Mouse (Mus musculus) heart, embryonic 14.5 days (tissue): ENCODE measurements around the gene Sec14l2. TPM values are rescaled to one million over a fixed set of nuclear protein-coding genes. Genes with fewer than 3 reads are reported as not detected.
A peak's percentile ranks its signal among the peaks of the same experiment; 100 is the strongest.

Experiments
- ATAC-seq: fragments of 200-750 bp; cut with Nextera tagmentation; 2 replicates; pipeline ENCODE4 v1.8.0; 2017; ENCODE audit warnings: low read depth, moderate TSS enrichment; ENCODE audit not compliant: insufficient number of reproducible peaks, insufficient read depth, low FRiP score
- H3K27ac ChIP-seq, 2 experiments: fragments of 200-500 bp in 1 of 2; fragments of 300-500 bp in 1 of 2; sonication (generic) in 1 of 2; replicated peaks in 1 of 2; 2 replicates each; pipeline ENCODE4 v1.5.1; 2012 to 2014; ENCODE audit warnings: low read depth in 2 of 2, low read length in 2 of 2, control low read depth in 1 of 2, mild to moderate bottlenecking in 1 of 2, mixed read lengths in 1 of 2; ENCODE audit not compliant: control insufficient read depth in 1 of 2, insufficient read depth in 1 of 2
- H3K27me3 ChIP-seq: fragments of 300-500 bp; sonication (generic); 2 replicates; pipeline ENCODE4 v1.6.1; 2014; ENCODE audit warnings: mild to moderate bottlenecking, low read length, control low read depth; ENCODE audit not compliant: control insufficient read depth, insufficient read depth
- H3K36me3 ChIP-seq: fragments of 300-500 bp; sonication (generic); 2 replicates; pipeline ENCODE4 v1.6.1; 2014; ENCODE audit warnings: mild to moderate bottlenecking, control low read depth, low read length, mixed read lengths; ENCODE audit not compliant: control insufficient read depth, insufficient read depth
- H3K4me1 ChIP-seq, 2 experiments: fragments of 200-500 bp in 1 of 2; fragments of 300-500 bp in 1 of 2; sonication (generic) in 1 of 2; 2 replicates each; pipeline ENCODE4 v1.6.1; 2012 to 2014; ENCODE audit warnings: low read length in 2 of 2, control low read depth in 1 of 2, mixed read lengths in 1 of 2; ENCODE audit not compliant: control insufficient read depth in 2 of 2, insufficient read depth in 2 of 2
- H3K4me2 ChIP-seq: fragments of 300-500 bp; sonication (generic); 2 replicates; pipeline ENCODE4 v1.6.1; 2014; ENCODE audit warnings: mild to moderate bottlenecking, low read length
- H3K4me3 ChIP-seq, 2 experiments: fragments of 200-500 bp in 1 of 2; fragments of 300-500 bp in 1 of 2; sonication (generic) in 1 of 2; 2 replicates each; pipeline ENCODE4 v1.5.1; 2012 to 2014; ENCODE audit warnings: low read length in 2 of 2, mild to moderate bottlenecking in 2 of 2, control low read depth in 1 of 2, low read depth in 1 of 2, moderate library complexity in 1 of 2; ENCODE audit not compliant: control insufficient read depth in 1 of 2, insufficient read depth in 1 of 2
- H3K9ac ChIP-seq: fragments of 300-500 bp; sonication (generic); 2 replicates; pipeline ENCODE4 v1.6.1; 2014; ENCODE audit warnings: mild to moderate bottlenecking, low read length
- H3K9me3 ChIP-seq: fragments of 300-500 bp; sonication (generic); 2 replicates; pipeline ENCODE4 v1.6.1; 2016; ENCODE audit warnings: low read length, control low read depth; ENCODE audit not compliant: control insufficient read depth
- WGBS: fragments of 180-500 bp; shearing (Covaris S2); extraction: QIAGEN DNeasy Blood & Tissue Kit; methylation state at CpG from one replicate; pipeline ENCODE4 v1.1.7; 2014; 5-methylcytosine and 5-hydroxymethylcytosine counted together
- polyA plus RNA-seq: library from polyadenylated mRNA; unstranded; fragments of >200 nt; fragmentation: Nextera tagmentation; extraction: Ambion mirVana; gene quantifications from 2 replicates; pipeline ENCODE4 v1.2.1, GENCODE M21; 2014

Sec14l2 gene
- polyA plus RNA-seq, 1 experiment from 2014 or later, result 0.58 TPM

DNA sequence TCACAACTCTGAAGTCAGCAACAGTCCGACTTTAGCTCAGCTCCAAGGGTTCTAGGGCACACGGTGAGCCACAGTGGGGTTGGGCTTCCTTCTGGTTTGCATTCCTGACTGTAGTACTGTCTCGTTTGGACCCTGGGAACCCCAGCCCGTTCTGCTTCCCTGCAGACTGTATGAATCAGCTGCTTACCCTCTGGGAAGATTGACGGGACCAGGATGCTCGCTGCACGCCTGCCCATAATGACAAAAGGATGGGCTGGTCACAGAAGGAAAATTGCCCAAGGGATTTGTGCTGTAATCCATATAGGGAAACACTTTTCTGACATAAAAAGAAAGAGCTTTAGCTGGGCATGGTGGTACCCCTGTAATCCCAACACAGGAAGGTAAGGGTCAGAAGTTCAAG lies 24.4 kb downstream of the Sec14l2 start:
- H3K4me1 ChIP-seq, result peaks cover 13 to 23% of the 10 kb centered on the region in 2 experiments
- H3K4me2 ChIP-seq, result no peak overlapping the region
- H3K27me3 ChIP-seq, result no peaks in the 10 kb centered on the region
- ATAC-seq, result no peak
- 62% methylated on average over 7 of the region's 7 CpGs for whole genome bisulfite sequencing
- H3K4me3 ChIP-seq, result no peak overlapping the region
- no peaks in the 10 kb centered on the region for H3K9me3 ChIP-seq
- no peak overlapping the region for H3K27ac ChIP-seq
- 0 out of 2 replicates have a peak, but pooled peaks cover under 1% of the 10 kb centered on the region for H3K36me3 ChIP-seq
- H3K9ac ChIP-seq, result no peak overlapping the region

DNA sequence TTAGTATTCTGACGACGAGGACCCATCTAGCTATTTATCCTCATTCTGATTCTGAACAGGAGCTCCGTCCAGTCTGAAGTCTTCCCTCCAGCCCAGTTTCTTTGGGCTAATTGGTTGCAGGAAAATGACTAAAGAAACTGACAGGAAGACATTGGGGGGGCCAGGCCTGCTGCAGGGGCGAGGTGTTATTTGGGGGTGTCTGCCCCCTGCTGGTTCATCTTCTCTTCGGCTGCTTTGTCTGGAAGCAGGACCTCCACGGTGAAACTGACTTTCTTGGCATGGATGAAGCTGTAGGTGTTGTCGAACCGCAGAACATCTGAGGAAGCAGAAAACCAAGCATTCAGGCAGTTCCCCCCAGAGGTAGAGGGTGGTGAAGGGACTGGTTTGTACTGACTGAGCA lies 25.1 kb downstream of the Sec14l2 start:
- no peak overlapping the region for H3K9ac ChIP-seq
- no peaks in the 10 kb centered on the region for H3K27me3 ChIP-seq
- no peak overlapping the region for H3K27ac ChIP-seq
- no peak for ATAC-seq
- WGBS, result 68% methylated on average over 8 of the region's 8 CpGs
- peaks cover 16 to 26% of the 10 kb centered on the region in 2 experiments for H3K4me1 ChIP-seq
- H3K36me3 ChIP-seq, result peaks cover 8% of the 10 kb centered on the region; the same call in 1 of the 2 replicates
- H3K4me2 ChIP-seq, result no peak overlapping the region
- H3K4me3 ChIP-seq, result no peak overlapping the region
- no peaks in the 10 kb centered on the region for H3K9me3 ChIP-seq

DNA sequence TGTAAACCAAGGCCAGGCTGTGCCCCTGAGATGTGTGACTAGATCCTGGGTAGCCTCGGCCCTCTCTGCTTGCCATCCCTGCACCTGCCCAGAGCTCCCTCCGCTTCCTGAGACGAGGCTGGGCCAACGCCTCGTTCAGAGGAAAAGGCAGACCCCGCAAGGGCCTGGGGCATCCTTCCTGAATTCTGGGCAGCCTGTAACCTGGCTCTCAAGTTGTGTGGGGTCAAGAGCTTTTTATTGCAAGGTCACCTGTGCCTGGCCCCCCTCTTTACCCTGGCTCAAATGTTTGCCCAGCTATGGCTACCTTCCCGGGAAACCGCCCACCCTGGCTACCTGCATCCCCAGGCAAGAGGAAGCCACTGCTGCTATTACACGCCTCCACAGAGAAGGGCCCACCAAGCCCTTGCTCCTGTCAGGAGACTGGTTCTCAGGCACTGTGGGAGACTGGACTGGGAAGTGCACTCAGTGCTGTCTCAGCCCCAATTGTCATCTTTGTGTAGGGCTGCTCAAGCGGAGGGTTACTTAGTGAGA lies 26.1 kb downstream of the Sec14l2 start:
- Histone ChIP-seq H3K9ac (peak overlapping the region; percentile 86), H3K36me3 (peaks cover 15% of the 10 kb centered on the region), H3K27ac (peak overlapping the region; percentile 89 to 92), H3K4me3 (peak overlapping the region; percentile 36 to 54), H3K4me1 (peaks cover 16 to 26% of the 10 kb centered on the region in 2 experiments), H3K27me3 (no peaks in the 10 kb centered on the region), H3K4me2 (peak overlapping the region; percentile 87), H3K9me3 (no peaks in the 10 kb centered on the region)
- ATAC-seq, result peak; percentile 19; the same call in 1 of the 2 replicates
- 41% methylated on average over 10 of the region's 10 CpGs for WGBS

DNA sequence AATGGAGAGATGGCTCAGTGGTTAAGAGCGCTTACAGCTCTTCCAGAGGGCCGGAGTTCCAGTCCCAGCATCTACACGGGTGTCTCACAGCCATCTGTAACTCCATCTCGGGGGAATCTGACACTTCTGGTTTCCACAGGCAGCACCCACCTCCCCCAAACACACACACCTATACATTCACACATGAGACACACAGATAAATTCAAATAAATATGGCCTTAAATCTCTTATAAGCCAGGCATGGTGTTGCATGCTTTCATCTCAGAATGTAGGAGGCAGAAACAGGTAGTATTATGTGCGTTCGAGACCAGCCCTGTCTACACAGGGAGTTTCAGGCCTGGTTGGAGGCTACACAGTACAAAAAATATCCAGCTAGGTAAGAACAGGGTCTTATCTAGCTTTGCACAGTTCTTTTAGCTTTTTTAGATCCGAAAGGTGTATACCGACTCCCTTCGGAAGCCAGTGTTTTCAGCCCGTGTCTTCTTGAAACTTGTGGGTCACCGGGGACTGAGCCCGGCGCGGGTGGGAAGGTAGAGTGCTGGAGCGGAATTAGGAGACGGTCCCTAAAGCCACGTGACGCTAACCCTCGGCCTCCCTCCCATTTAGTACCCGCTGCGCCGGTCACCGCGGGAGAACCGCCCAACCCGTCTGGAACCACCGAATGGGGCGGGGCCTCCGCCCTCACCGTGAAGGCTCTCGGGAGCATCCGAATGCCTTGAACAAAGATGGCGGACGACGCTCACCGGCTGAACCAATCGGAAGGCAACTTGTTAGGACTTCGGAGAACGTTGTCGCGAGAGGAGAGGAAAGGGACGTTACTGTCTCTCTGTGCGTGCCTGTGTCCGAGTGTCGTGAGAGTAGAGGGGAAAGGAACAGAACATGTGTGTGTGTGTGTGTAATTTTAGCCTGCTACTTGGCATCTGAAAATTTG lies 26.9 kb downstream of the Sec14l2 start:
- Histone ChIP-seq H3K9me3 (peaks cover 1% of the 10 kb centered on the region), H3K27me3 (no peaks in the 10 kb centered on the region), H3K27ac (peak overlapping the region; percentile 89 to 92), H3K4me2 (peak overlapping the region; percentile 87), H3K4me1 (peaks cover 16 to 26% of the 10 kb centered on the region in 2 experiments), H3K9ac (peak overlapping the region; percentile 86), H3K36me3 (peaks cover 23% of the 10 kb centered on the region), H3K4me3 (peak overlapping the region; percentile 51 to 54)
- ATAC-seq, result peak; percentile 94
- 3% methylated on average over 45 of the region's 45 CpGs for WGBS

DNA sequence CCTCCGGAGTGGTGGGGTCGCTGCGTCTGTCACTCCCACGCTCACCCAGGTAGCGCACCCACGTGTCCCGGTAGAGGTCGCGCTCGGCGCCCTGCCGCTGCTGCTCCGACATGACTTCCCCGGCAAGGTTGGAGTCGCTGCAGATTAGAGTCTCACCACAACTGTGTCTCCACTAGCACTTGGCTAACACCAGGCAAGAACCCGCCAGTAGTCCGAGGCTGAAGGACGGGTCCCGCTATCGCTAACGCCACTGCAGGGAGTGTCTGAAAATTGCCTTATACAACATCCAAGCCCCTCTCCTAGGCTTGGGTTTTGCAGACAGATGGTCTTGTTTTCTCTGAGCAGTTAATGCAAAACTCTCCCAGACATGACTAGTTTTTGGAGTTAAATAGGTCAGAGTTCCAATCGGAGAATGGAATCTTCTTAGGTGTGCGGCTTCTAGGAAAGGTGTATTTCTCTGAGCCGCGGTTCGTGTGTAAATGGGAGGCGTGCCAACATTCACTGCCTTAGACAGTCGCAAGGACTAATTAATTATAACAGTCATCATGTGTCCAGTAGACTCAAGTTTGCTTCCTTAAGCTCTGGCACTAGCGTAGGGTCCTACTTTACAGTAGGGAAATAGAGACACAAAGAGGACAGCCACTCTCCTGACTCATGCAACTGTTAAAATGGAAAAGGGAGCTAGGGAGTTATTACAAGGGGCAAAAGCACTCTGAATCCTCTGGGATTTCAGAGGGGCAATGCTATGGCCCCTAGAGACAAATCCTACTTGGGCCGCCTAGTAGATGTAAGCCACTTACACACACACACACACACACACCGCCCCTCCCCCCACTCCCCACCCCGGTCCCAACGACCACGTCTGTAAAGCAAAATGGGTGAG lies 27.8 kb downstream of the Sec14l2 start, which contains the start of gene Mtfp1:
TSS of gene Mtfp1 (minus strand) at position 275 of the 883 bp plus-strand sequence.
- WGBS, result 5% methylated on average over 34 of the region's 34 CpGs
- H3K4me3 ChIP-seq, result peak within 1 kb of the TSS; percentile 54 to 80
- H3K36me3 ChIP-seq, result peaks cover 32% of the 10 kb centered on the region
- H3K4me2 ChIP-seq, result peak within 1 kb of the TSS; percentile 87
- peaks cover 9% of the 10 kb centered on the region for H3K9me3 ChIP-seq
- peak within 1 kb of the TSS; percentile 90 to 92 for H3K27ac ChIP-seq
- no peaks in the 10 kb centered on the region for H3K27me3 ChIP-seq
- ATAC-seq, result no peak
- peaks cover 16 to 26% of the 10 kb centered on the region in 2 experiments for H3K4me1 ChIP-seq
- peak within 1 kb of the TSS; percentile 74 for H3K9ac ChIP-seq

DNA sequence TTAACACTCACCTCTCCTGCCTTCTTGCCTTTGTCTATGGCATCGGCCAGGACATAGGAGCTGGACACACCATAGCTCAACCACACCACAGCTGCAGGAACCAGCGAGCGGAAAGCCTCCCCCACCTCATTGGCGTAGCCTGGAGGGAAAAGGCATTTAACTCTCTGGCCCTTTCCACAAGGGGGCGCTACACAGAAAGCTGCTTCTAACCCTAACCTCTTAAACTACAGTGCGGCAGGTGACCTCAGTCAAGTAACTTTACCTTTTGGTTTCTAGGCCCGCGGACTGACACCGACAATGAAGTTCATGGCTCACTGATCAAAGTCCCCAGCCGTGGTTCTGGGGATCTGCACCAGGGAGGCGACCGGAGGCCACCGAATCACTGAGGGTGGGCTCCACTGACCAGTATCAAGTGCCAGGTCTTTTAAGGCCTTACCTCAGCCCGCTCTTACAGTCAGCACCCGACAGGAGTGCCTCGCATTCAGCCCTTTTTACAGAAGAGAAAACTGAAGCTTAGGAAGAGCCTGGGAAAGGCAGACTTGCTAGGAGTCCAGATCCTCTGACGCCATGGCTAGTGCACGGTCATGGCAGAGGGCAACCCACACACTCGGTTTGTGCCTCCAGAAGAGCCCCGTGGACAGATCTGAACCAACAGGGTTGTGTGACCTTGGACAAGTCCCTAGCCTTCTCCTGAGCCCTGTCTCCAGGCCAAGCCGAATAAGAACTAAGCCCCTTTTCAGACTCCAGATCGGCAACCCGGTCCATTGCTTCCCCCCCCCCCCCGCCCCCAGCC lies 28.6 kb downstream of the Sec14l2 start:
- Histone ChIP-seq H3K27me3 (no peaks in the 10 kb centered on the region), H3K36me3 (peaks cover 33% of the 10 kb centered on the region), H3K4me3 (peak overlapping the region; percentile 54 to 80), H3K9me3 (peaks cover 9% of the 10 kb centered on the region), H3K27ac (peak overlapping the region; percentile 90 to 92), H3K9ac (peak overlapping the region; percentile 74), H3K4me2 (peak overlapping the region; percentile 87), H3K4me1 (peaks cover 16 to 26% of the 10 kb centered on the region in 2 experiments)
- 7% methylated on average over 23 of the region's 24 CpGs for WGBS
- no peak for ATAC-seq
